Mouse (Mus musculus) thymus, postnatal 0 days (tissue): Measurements from ENCODE around the gene Ntm. TPM values are rescaled to one million over a fixed set of nuclear protein-coding genes. Genes with fewer than 3 reads are reported as not detected.

Experiments
- DNase-seq: peaks from one replicate; pipeline ENCODE4 v3.0.0-alpha.2; 2015; ENCODE audit warnings: low spot score
- polyA plus RNA-seq: library from polyadenylated mRNA; unstranded; fragments of >200 nt; fragmentation: Nextera tagmentation; extraction: Ambion mirVana; gene quantifications from 2 replicates; pipeline ENCODE4 v1.2.1, GENCODE M21; 2015

Gene Ntm
- polyA plus RNA-seq, 1 experiment from 2014 or later, result 0.74 TPM

- no peak for DNase-seq
Measured at GRCm38 (mm10) chr9:29341292-29341691, 621.6 kb downstream of the Ntm start.

- DNase-seq, result no peak
Measured at GRCm38 (mm10) chr9:29335671-29336070, 627.3 kb downstream of the Ntm start.

- no peak for DNase-seq
Measured at GRCm38 (mm10) chr9:29332296-29333090, 630.4 kb downstream of the Ntm start.

DNA sequence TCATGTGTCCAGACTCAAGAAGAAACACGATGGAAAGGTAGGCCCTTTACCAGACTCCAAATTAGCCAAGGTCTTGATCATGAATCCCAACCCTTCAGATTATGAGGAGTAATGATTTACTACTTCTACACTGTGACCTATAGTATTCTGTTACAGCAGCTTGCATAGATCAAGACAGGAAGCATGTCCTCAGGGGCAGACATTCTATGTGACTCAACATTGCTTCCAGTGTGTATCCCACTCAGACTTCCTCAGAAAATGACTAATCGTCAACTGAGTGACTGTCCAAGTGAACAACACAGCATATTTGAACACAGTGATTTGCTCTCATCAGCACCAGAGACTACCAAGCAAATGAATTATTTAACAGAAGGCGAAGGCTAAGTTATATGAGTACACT lies 632.5 kb downstream of the Ntm start:
- no peak for DNase-seq

- no peak for DNase-seq
Measured at GRCm38 (mm10) chr9:29326283-29326682, 636.7 kb downstream of the Ntm start.

GRCm38 (mm10) chr9:29325137-29325536 lies 637.8 kb downstream of the Ntm start:
- DNase-seq, result no peak

GRCm38 (mm10) chr9:29319197-29319596 lies 643.7 kb downstream of the Ntm start:
- DNase-seq, result no peak

DNA sequence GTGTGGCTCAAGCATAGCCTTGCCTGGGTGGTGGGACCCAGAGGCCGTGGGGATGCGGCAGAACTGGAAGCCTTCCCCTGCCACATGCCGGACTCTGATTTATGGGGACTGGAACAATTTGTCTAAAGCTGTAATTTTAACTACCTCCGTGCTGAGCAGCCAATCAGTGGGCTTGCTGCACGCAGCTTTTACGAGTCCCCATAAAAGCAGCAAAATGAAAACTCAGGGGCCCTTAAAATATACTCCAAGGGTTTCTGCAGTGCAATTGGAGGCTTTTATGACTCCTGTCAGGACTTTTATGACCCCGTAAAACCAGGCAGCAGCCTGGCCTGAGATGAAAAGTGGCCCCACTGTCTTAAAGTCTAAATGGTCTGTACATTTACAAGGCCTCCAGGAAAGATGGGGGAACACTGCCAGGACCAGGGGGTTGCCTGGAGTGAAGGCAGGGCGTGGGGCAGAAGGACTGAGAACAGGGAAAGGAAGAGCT lies 644.2 kb downstream of the Ntm start:
- no peak for DNase-seq

- no peak for DNase-seq
Measured at GRCm38 (mm10) chr9:29317623-29318022, 645.3 kb downstream of the Ntm start.

DNA sequence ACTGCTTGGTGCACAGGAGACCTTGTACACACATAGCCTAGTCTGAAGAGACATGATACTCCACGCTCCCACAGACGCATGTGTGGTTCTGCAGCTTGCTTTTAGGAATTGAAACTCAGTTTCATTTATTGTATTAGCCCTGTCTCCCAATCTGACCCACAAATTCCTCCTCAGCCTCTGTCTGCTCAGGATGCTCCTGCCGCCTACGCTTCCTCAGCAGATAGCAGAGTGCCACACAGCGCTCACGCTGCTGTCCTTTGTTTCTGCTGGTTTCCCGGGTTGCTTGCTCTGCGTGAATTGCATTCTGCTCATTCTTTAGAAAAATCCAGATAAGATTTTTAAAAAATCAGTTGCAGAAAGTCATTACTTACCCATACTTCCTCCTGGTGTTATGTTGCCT lies 647.1 kb downstream of the Ntm start:
- DNase-seq, result no peak

DNA sequence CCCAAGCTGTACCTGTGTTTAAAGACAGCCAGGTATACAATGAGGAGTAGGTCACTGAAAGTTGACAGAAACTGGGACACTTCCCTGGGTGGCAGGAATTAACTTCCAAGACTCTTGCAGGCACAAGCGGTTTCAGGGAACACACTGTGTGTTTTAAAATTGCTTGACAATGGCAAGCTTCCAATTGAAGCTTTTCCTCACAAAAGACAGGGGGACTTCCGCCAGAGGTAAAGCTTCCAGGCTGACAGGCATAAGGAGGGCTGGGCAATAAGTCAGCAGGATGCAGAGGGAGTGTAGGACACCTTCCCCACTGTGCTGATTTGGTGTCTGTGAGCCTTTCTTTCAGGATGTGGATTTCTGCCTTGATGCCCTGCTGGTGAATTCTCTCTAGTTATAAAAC lies 656.0 kb downstream of the Ntm start:
- DNase-seq, result no peak

GRCm38 (mm10) chr9:29298340-29298739 lies 664.6 kb downstream of the Ntm start:
- no peak for DNase-seq

- no peak for DNase-seq
Measured at GRCm38 (mm10) chr9:29296752-29297151, 666.2 kb downstream of the Ntm start.

GRCm38 (mm10) chr9:29288003-29288704 lies 674.8 kb downstream of the Ntm start:
- DNase-seq, result no peak

GRCm38 (mm10) chr9:29285144-29285543 lies 677.8 kb downstream of the Ntm start:
- no peak for DNase-seq

- no peak for DNase-seq
Measured at GRCm38 (mm10) chr9:29272861-29273260, 690.1 kb downstream of the Ntm start.

GRCm38 (mm10) chr9:29269988-29270387 lies 693.0 kb downstream of the Ntm start:
- no peak for DNase-seq

DNA sequence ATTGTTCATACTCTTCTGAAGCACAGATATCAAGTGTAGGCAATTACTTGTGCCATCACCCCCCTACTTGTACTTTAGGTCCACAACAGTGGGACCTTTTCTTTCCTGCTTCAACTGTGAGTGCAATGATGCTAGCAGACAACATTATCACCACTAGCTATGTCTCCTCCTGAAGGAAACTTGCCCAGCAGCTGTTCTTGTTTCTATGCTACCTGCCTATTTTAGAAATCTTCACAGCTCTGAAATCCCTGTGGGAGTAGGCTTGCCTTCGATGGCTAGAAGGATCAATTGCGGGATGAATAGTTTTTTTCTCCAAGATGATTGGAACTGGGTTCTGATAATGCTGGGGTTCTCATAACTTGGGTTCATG lies 693.7 kb downstream of the Ntm start:
- DNase-seq, result no peak

DNA sequence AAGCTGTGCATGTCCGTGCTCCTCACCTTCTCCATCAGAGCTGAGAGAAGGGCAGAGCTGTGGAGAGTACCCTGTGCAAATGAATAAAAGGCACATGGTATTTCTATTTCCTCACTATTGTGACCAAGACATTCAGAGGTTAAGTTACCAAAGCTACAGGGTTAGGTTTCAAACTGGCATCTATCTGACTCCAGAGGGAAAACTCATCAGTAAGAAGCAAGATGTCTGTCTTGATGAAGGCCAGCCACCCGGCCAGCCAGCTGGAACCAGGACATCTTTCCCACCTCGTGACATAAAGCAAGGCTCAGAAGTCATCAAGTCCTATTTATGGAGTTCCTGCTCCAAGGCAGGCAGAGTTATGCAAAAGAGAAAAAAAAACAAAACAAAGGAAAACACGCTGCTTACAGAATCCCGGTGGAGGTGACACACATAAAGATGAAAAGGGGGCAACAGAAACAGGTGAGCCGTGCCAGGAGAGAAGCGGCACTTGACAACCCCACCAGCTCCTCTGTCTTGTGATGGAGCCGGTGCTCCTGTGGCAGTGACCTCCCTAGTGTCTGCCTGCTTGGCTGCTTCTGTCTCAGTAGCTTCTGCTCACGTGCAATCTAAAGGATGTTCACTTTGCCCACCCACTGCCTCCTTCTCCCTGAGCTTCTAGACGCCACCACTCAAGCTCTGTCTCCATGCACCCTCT lies 694.2 kb downstream of the Ntm start:
- DNase-seq, result no peak

- DNase-seq, result no peak
Measured at GRCm38 (mm10) chr9:29267663-29268062, 695.3 kb downstream of the Ntm start.

- DNase-seq, result no peak
Measured at GRCm38 (mm10) chr9:29265177-29265576, 697.8 kb downstream of the Ntm start.

- no peak for DNase-seq
Measured at GRCm38 (mm10) chr9:29262836-29263235, 700.1 kb downstream of the Ntm start.
